Mouse (Mus musculus) brain, embryonic 14.5 days (tissue): ENCODE measurements at regions not wholly inside any gene's neighbourhood (a gene's known extent, or its start where the extent isn't known, plus 50 kb on each side); places are given as distances from the start of the nearest gene placed in this dataset.

Experiments used
- CTCF ChIP-seq: fragments of 200-500 bp; IDR thresholded peaks from 2 replicates; pipeline ENCODE4 v1.5.1; 2012; ENCODE audit warnings: inconsistent platforms, mild to moderate bottlenecking, moderate library complexity, borderline replicate concordance; ENCODE audit not compliant: insufficient read depth, insufficient read length; ENCODE audit errors: extremely low read depth
- POLR2A ChIP-seq: fragments of 200-500 bp; IDR thresholded peaks from 2 replicates; pipeline ENCODE4 v1.6.1; 2012; ENCODE audit warnings: mild to moderate bottlenecking, inconsistent platforms, borderline replicate concordance; ENCODE audit not compliant: poor library complexity, insufficient read depth, insufficient read length, severe bottlenecking; ENCODE audit errors: extremely low read depth

DNA sequence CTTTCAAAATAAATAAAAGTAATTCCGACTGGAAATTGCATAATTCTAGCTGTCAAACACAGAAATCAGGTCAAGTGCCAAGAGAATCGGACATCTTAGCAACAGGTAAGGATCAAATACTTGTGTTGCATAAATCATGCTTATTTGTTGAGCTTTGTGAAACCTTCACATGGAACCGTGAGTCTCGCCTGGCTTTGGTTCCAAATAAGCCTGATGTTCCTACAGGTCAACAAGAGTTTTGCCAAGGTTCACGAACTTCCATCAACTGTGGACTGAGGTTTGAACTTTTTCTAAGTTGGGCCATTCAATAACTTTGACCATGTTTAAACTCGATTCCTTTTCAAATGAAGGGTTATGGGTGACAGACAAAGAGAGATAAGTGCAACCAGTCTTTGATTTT lies 332.8 kb downstream of the Ankrd50 start:
- no peak for TF ChIP-seq CTCF
- TF ChIP-seq POLR2A: no peak
